Mouse (Mus musculus) hindbrain, embryonic 14.5 days (tissue): ENCODE measurements around the gene Gkap1. TPM values are rescaled to one million over a fixed set of nuclear protein-coding genes. Genes with fewer than 3 reads are reported as not detected.

Experiments used
- ATAC-seq: fragments of 200-750 bp; cut with Nextera tagmentation; 2 replicates; pipeline ENCODE4 v1.8.0; 2017; ENCODE audit warnings: moderate number of reproducible peaks, mild to moderate bottlenecking, moderate TSS enrichment, moderate library complexity; ENCODE audit not compliant: low FRiP score
- DNase-seq: peaks from one replicate; pipeline ENCODE4 v3.0.0-alpha.2; 2015; ENCODE audit warnings: low spot score
- H3K27ac ChIP-seq: fragments of 300-500 bp; sonication (generic); 2 replicates; pipeline ENCODE4 v1.5.1; 2014; ENCODE audit warnings: mild to moderate bottlenecking, moderate library complexity
- H3K27me3 ChIP-seq: fragments of 300-500 bp; sonication (generic); 2 replicates; pipeline ENCODE4 v1.6.1; 2014; ENCODE audit warnings: mild to moderate bottlenecking, low read length, mixed read lengths; ENCODE audit not compliant: control insufficient read depth, insufficient read depth
- H3K36me3 ChIP-seq: fragments of 300-500 bp; sonication (generic); replicated peaks from 2 replicates; pipeline ENCODE4 v1.6.1; 2014; ENCODE audit not compliant: control insufficient read depth, insufficient read depth
- H3K4me1 ChIP-seq: fragments of 300-500 bp; sonication (generic); replicated peaks from 2 replicates; pipeline ENCODE4 v1.6.1; 2014; ENCODE audit warnings: antibody characterized with exemption, low read length, mixed read lengths; ENCODE audit not compliant: control insufficient read depth, insufficient read depth
- H3K4me2 ChIP-seq: fragments of 300-500 bp; sonication (generic); replicated peaks from 2 replicates; pipeline ENCODE4 v1.6.1; 2014; ENCODE audit warnings: mild to moderate bottlenecking, moderate library complexity
- H3K4me3 ChIP-seq: fragments of 300-500 bp; sonication (generic); replicated peaks from 2 replicates; pipeline ENCODE4 v1.5.1; 2014; ENCODE audit warnings: mild to moderate bottlenecking, low read length
- H3K9ac ChIP-seq: fragments of 300-500 bp; sonication (generic); 2 replicates; pipeline ENCODE4 v1.6.1; 2014
- H3K9me3 ChIP-seq: fragments of 300-500 bp; sonication (generic); 2 replicates; pipeline ENCODE4 v1.6.1; 2016; ENCODE audit warnings: low read length; ENCODE audit not compliant: control insufficient read depth
- WGBS: fragments of 180-500 bp; shearing (Covaris S2); extraction: QIAGEN DNeasy Blood & Tissue Kit; methylation state at CpG from one replicate; pipeline ENCODE4 v1.1.7; 2014; 5-methylcytosine and 5-hydroxymethylcytosine counted together
- polyA plus RNA-seq: library from polyadenylated mRNA; unstranded; fragments of >200 nt; fragmentation: Nextera tagmentation; extraction: Ambion mirVana; gene quantifications from 2 replicates; pipeline ENCODE4 v1.2.1, GENCODE M21; 2014

Gkap1 gene
- polyA plus RNA-seq, 1 experiment from 2014 or later: 29.9 TPM

DNA sequence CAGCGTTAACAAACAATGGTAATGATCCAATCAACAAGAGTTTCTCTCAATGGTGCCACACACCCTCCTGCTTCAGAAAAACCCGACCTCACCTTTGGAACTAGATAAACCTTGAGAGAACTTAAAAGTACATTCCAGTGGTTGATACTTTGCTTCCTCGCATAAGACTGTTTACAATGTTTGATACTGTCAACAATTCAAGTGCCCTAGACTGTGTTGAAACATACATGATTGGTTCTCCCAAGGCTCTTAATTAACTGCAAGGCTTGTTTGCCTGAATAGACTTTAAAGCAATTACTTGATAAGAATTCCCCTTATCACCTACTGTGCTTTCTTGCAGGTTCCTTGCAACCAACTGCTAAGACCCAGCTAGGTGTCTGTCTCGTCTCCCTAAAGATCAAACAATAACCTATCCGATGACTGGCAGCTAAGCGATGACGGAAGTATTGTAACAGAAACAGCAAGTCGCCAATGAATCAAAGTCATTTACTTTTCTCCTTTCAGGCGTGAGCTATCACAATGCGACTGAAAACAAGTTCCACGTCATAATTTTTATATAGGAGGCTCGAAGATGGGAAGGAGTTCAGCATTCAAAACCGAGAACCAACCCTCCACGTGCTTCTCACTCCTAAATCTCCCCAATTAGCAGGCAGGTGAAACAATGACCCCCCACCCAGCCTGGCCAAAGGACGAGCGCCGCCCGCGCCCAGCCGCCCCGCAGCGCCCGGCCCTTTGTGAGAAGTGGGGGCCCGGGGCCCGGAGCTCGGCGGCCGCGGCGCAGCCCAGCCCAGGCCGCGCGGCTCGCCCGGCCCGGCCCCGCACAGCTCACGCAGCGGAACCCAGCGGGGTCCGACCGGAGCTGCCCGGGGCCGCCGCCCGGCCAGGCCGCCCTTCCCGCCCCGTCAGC lies 60.9 kb downstream of the Gkap1 start:
- Histone ChIP-seq H3K9ac (peak overlapping the region; percentile 88), H3K4me1 (peaks cover 23% of the 10 kb centered on the region), H3K27ac (peak overlapping the region; percentile 96), H3K4me2 (peak overlapping the region; percentile 59), H3K36me3 (peaks cover 3% of the 10 kb centered on the region; the same call in 1 of the 2 replicates), H3K9me3 (no peaks in the 10 kb centered on the region), H3K27me3 (no peaks in the 10 kb centered on the region), H3K4me3 (peak overlapping the region; percentile 100)
- DNase-seq (no peak), ATAC-seq (peak; percentile 64)
- WGBS: 2% methylated on average over 49 of the region's 49 CpGs

DNA sequence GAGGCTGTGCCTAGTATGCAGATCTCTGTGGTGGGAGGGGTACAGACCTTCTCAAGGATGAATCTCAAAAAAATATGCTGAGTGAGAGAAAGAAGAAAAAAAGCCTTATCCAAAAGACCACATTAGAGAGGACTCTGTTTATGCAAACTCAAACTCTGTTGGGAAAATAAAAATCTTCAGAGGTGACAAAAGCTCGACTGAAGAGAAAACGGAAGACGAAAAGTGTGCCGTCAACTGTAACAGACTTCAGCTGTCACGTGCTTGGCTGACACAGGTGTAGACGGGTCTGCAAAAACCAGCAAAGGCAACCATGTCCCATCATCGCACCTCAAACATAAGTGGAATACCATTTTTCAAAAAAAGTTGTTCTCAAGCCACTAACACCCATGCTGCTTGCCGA lies 61.7 kb downstream of the Gkap1 start:
- DNase-seq (no peak), ATAC-seq (no peak)
- no peak overlapping the region for H3K27ac ChIP-seq
- H3K36me3 ChIP-seq: peaks cover 3% of the 10 kb centered on the region; the same call in 1 of the 2 replicates
- H3K4me2 ChIP-seq: peak overlapping the region; percentile 59
- 73% methylated on average over 8 of the region's 8 CpGs for WGBS
- H3K27me3 ChIP-seq: no peaks in the 10 kb centered on the region
- H3K9me3 ChIP-seq: no peaks in the 10 kb centered on the region
- peak overlapping the region; percentile 88 for H3K9ac ChIP-seq
- H3K4me3 ChIP-seq: peak overlapping the region; percentile 100
- peaks cover 23% of the 10 kb centered on the region for H3K4me1 ChIP-seq

DNA sequence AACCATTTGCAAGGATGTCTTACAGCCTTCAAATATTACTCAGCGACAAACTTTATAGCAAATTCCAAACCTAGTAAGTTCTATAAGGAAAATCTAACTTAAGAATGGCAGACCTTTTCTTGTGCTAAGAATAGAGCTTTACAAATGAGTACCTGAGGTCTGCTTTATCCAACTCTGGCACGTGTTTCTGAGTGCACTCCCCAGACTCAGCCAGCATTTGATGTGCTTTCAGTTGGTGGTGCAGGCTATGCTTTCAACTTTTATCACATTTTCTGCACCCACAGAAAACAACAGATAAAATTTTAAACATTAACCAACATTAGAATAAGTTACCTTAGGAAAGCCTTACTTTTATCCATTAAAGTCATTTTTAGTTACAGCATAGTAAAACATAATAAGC lies 63.0 kb downstream of the Gkap1 start:
- ATAC-seq (no peak), DNase-seq (no peak)
- Histone ChIP-seq H3K9ac (no peak overlapping the region), H3K27ac (no peak overlapping the region), H3K4me3 (no peak overlapping the region), H3K27me3 (no peaks in the 10 kb centered on the region), H3K4me1 (peaks cover 23% of the 10 kb centered on the region), H3K36me3 (peaks cover 3% of the 10 kb centered on the region; the same call in 1 of the 2 replicates), H3K9me3 (no peaks in the 10 kb centered on the region), H3K4me2 (0 out of 2 replicates have a peak overlapping the region, but pooled peaks have one; percentile 4)
- 83% methylated on average over 2 of the region's 2 CpGs for WGBS

DNA sequence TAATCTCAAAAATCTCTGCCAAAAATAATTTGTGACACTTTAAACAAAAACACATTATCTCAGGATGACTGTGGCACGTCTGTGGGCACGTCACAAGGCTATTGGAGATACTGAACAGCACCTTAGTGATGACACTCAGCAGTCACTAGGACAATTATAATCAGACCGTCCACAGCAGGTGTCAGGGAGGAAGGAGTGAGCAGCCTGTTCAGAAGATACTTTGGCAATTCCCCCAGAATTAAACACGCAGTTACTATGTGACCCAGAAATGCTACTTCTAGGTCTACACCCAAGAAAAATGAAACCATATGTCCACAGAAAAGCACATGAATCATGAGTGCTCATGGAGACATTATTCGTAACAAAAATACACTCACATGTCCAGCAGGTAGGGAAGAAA lies 65.1 kb downstream of the Gkap1 start:
- Histone ChIP-seq H3K27ac (no peak overlapping the region), H3K9ac (no peak overlapping the region), H3K4me3 (no peak overlapping the region), H3K9me3 (no peaks in the 10 kb centered on the region), H3K27me3 (no peaks in the 10 kb centered on the region), H3K4me2 (no peak overlapping the region), H3K36me3 (peaks cover 3% of the 10 kb centered on the region; the same call in 1 of the 2 replicates), H3K4me1 (peaks cover 16% of the 10 kb centered on the region)
- ATAC-seq (no peak), DNase-seq (no peak)
- WGBS: 89% methylated on average over 5 of the region's 5 CpGs

DNA sequence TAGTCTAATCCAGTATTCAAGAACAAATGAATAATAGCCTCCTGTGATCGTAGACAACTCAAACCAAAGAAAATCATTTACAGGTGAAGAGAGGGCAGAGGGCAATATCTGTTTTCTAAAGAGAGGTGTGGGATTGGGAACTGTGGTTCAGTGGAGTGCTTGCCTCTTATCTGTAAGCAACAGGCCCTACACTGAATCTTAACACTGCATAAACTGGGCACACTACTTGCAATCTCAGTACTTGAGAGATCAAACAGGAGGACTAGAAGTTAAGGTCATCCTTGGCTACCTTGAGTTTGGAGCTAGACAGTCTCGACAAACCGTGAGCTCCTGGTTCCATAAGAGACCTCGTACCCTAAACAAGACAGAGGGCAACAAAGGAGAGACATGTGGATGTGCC lies 69.4 kb downstream of the Gkap1 start:
- WGBS: 97% methylated on average over 4 of the region's 4 CpGs
- H3K27me3 ChIP-seq: no peaks in the 10 kb centered on the region
- no peak overlapping the region for H3K4me2 ChIP-seq
- H3K4me3 ChIP-seq: no peak overlapping the region
- 0 out of 2 replicates have a peak, but pooled peaks cover 6% of the 10 kb centered on the region for H3K4me1 ChIP-seq
- no peak overlapping the region for H3K27ac ChIP-seq
- no peak overlapping the region for H3K9ac ChIP-seq
- DNase-seq (no peak), ATAC-seq (no peak)
- no peaks in the 10 kb centered on the region for H3K9me3 ChIP-seq
- H3K36me3 ChIP-seq: no peaks in the 10 kb centered on the region

DNA sequence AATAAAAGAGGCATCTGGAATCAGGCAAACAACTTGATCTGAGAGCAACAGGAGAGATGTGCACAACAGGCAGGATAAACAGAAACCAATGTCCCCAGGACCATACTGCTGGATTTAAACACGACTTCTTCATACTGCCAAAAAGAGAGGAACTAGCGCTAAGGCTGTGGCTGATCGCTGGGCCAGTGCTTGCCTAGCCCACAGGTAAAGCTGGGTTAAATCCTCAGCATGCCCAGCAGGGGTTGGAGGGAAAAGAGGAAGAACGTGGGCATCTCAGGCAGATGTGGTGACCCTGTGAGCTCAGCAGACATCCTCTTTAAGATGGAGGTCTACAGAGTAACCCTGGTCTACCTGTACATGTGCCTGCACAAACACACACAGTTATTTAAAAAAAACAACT lies 70.5 kb downstream of the Gkap1 start:
- Histone ChIP-seq H3K9ac (no peak overlapping the region), H3K9me3 (no peaks in the 10 kb centered on the region), H3K4me2 (no peak overlapping the region), H3K4me1 (0 out of 2 replicates have a peak, but pooled peaks cover 6% of the 10 kb centered on the region), H3K36me3 (no peaks in the 10 kb centered on the region), H3K27me3 (no peaks in the 10 kb centered on the region), H3K4me3 (no peak overlapping the region), H3K27ac (no peak overlapping the region)
- no peak for ATAC-seq
- no peak for DNase-seq
- WGBS: 70% methylated on average over 4 of the region's 4 CpGs

DNA sequence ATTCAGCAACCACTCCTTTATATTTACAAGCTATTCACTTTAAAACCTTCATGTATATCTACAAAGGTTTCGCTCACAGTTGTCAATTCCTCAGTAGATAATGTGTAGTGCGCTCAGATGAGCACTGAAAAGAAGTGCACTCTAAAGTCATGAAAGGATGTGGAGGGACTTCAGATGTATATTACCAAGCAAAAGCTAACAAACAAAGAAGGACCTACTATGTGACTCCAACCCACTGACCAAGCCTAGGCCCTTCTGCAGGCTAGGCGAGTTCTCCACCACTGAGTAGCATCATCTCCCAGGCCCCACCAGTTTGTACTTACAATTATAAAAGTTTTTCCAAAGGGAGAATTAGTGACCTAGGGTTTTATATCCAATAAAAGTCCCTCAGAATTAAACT lies 71.3 kb downstream of the Gkap1 start:
- Histone ChIP-seq H3K9me3 (no peaks in the 10 kb centered on the region), H3K4me1 (0 out of 2 replicates have a peak, but pooled peaks cover 6% of the 10 kb centered on the region), H3K4me3 (no peak overlapping the region), H3K9ac (no peak overlapping the region), H3K27ac (no peak overlapping the region), H3K4me2 (no peak overlapping the region), H3K27me3 (no peaks in the 10 kb centered on the region), H3K36me3 (no peaks in the 10 kb centered on the region)
- DNase-seq (no peak), ATAC-seq (no peak)
- 99% methylated on average over 3 of the region's 3 CpGs for WGBS

DNA sequence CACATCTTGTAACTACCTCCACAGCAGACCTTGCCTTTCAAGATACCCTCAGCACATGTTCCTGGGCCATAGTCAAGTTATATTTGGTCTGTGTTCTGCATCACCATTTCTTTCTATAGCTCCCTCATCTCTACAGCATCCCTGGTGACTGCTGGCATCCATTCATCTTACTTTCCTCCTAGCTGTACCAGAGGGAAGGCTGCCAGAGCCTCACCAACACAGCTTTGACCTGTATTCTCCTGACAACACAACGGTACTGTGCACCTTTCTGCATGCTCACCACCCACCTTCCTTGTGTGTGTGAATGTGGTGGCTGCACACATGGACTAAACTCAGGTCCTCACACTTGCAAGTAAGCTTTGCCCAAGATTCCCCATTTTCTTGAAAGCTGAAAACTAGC lies 72.6 kb downstream of the Gkap1 start:
- Histone ChIP-seq H3K4me1 (0 out of 2 replicates have a peak, but pooled peaks cover 6% of the 10 kb centered on the region), H3K4me2 (no peak overlapping the region), H3K9me3 (no peaks in the 10 kb centered on the region), H3K4me3 (no peak overlapping the region), H3K9ac (no peak overlapping the region), H3K36me3 (no peaks in the 10 kb centered on the region), H3K27ac (no peak overlapping the region), H3K27me3 (no peaks in the 10 kb centered on the region)
- 93% methylated on average over 1 of the region's 1 CpGs for WGBS
- no peak for ATAC-seq
- no peak for DNase-seq

DNA sequence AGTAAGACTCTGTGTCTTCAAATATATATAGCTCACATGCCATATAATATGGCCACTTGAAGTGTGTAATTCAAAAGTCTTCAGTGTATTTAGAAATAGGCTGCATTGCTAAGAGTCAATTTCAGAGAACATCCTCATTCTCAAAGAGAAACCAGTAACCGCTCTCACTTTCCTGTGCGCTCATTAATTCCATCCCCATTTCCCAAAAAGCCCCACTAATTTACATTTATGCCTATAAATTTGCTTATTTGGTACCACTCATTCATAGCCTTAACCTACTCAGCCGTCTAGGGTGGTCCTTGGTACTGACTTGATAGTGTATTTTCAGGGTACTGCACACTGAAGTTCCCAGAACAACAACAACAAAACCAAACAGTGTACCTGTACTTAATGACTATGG lies 73.6 kb downstream of the Gkap1 start:
- WGBS: 97% methylated on average over 3 of the region's 3 CpGs
- 0 out of 2 replicates have a peak, but pooled peaks cover 6% of the 10 kb centered on the region for H3K4me1 ChIP-seq
- H3K36me3 ChIP-seq: peaks cover 10% of the 10 kb centered on the region
- H3K9ac ChIP-seq: no peak overlapping the region
- H3K4me3 ChIP-seq: no peak overlapping the region
- H3K9me3 ChIP-seq: no peaks in the 10 kb centered on the region
- ATAC-seq (no peak), DNase-seq (no peak)
- no peak overlapping the region for H3K27ac ChIP-seq
- H3K27me3 ChIP-seq: no peaks in the 10 kb centered on the region
- no peak overlapping the region for H3K4me2 ChIP-seq
